Mouse (Mus musculus) myocyte (in vitro differentiated cells): ENCODE results near the gene Prr23a1. TPM values are rescaled to one million over a fixed set of nuclear protein-coding genes. Genes with fewer than 3 reads are reported as not detected.
"Not testable (repeated sequence)": the region's sequence is repeated elsewhere in the genome, so short reads cannot be mapped to it uniquely, and the experiment has no call there.

ENCODE experiments used
- H3K27me3 ChIP-seq: one replicate; pipeline ENCODE4 v1.6.1; 2011; ENCODE audit not compliant: control insufficient read depth, insufficient read depth, insufficient read length
- H3K36me3 ChIP-seq: one replicate; pipeline ENCODE4 v1.6.1; 2011; ENCODE audit not compliant: control insufficient read depth, insufficient read depth
- H3K4me2 ChIP-seq: one replicate; pipeline ENCODE4 v1.6.1; 2011; ENCODE audit warnings: low read depth, control low read depth
- H3K4me3 ChIP-seq: one replicate; pipeline ENCODE4 v1.5.1; 2011; ENCODE audit warnings: mild to moderate bottlenecking, control low read depth, moderate library complexity
- H3K79me2 ChIP-seq: one replicate; pipeline ENCODE4 v1.6.1; 2011; ENCODE audit not compliant: control insufficient read depth, insufficient read depth
- H3ac ChIP-seq: one replicate; pipeline ENCODE4 v1.6.1; 2011; ENCODE audit not compliant: control insufficient read depth, insufficient read length
- CEBPB ChIP-seq: IDR thresholded peaks from 2 replicates; pipeline ENCODE4 v1.6.1; 2011; ENCODE audit warnings: mild to moderate bottlenecking, moderate library complexity; ENCODE audit not compliant: poor library complexity, insufficient read depth, severe bottlenecking
- E2F4 ChIP-seq: IDR thresholded peaks from one replicate; pipeline ENCODE4 v1.6.1; 2011; ENCODE audit warnings: mild to moderate bottlenecking, control low read depth, moderate library complexity; ENCODE audit not compliant: insufficient read depth
- MAX ChIP-seq: IDR thresholded peaks from one replicate; pipeline ENCODE4 v1.6.1; 2011; ENCODE audit warnings: low read depth, mild to moderate bottlenecking, control low read depth
- MYOD1 ChIP-seq, 3 experiments: IDR thresholded peaks; one replicate each; pipeline ENCODE4 v1.6.1; 2011; ENCODE audit warnings: control low read depth in 2 of 3, low read depth in 2 of 3, mild to moderate bottlenecking in 2 of 3, moderate library complexity in 1 of 3; ENCODE audit not compliant: insufficient read length in 2 of 3, control insufficient read depth in 1 of 3
- MYOG ChIP-seq, 3 experiments: IDR thresholded peaks; one replicate each; pipeline ENCODE4 v1.6.1; 2011; ENCODE audit warnings: control low read depth in 2 of 3, low read depth in 2 of 3, mild to moderate bottlenecking in 2 of 3; ENCODE audit not compliant: insufficient read length in 2 of 3, control insufficient read depth in 1 of 3, insufficient read depth in 1 of 3
- POLR2A ChIP-seq: IDR thresholded peaks from one replicate; pipeline ENCODE4 v1.6.1; 2011; ENCODE audit warnings: low read depth, mild to moderate bottlenecking, control low read depth, moderate library complexity; ENCODE audit not compliant: insufficient read length
- POLR2AphosphoS2 ChIP-seq: IDR thresholded peaks from one replicate; pipeline ENCODE4 v1.6.1; 2011; ENCODE audit warnings: low read depth, control low read depth; ENCODE audit not compliant: insufficient read length
- REST ChIP-seq: IDR thresholded peaks from one replicate; pipeline ENCODE4 v1.6.1; 2011; ENCODE audit warnings: mild to moderate bottlenecking, control low read depth, moderate library complexity; ENCODE audit not compliant: insufficient read depth, insufficient read length
- SRF ChIP-seq: IDR thresholded peaks from one replicate; pipeline ENCODE4 v1.6.1; 2011; ENCODE audit warnings: low read depth; ENCODE audit not compliant: control insufficient read depth, insufficient read length
- TCF12 ChIP-seq: IDR thresholded peaks from one replicate; pipeline ENCODE4 v1.6.1; 2011; ENCODE audit warnings: mild to moderate bottlenecking, control low read depth; ENCODE audit not compliant: poor library complexity, insufficient read depth, severe bottlenecking
- TCF3 ChIP-seq: IDR thresholded peaks from one replicate; pipeline ENCODE4 v1.6.1; 2011; ENCODE audit warnings: low read depth, control low read depth; ENCODE audit not compliant: insufficient read length
- USF1 ChIP-seq: IDR thresholded peaks from one replicate; pipeline ENCODE4 v1.6.1; 2011; ENCODE audit warnings: low read depth, mild to moderate bottlenecking, control low read depth, moderate library complexity
- polyA plus RNA-seq: library from polyadenylated mRNA; unstranded; fragments of >200 nt; fragmentation: generic; extraction: Trizol; gene quantifications from one replicate; pipeline ENCODE4 v1.2.1, GENCODE M21; 2012; ENCODE audit warnings: missing spikeins

Prr23a1 gene
- polyA plus RNA-seq, 1 experiment: not detected

GRCm38 (mm10) chr9:98807631-98808030, 34.7 kb upstream of the Prr23a1 start:
- Histone ChIP-seq H3K4me3 (no peak overlapping the region), H3ac (no peak overlapping the region), H3K79me2 (no peaks in the 10 kb centered on the region), H3K4me2 (no peak overlapping the region), H3K36me3 (no peaks in the 10 kb centered on the region), H3K27me3 (no peaks in the 10 kb centered on the region)
- no peak for TF ChIP-seq USF1
- no peak for TF ChIP-seq TCF3
- TF ChIP-seq MYOG (IDR thresholded peaks at IDR 0.05; ENCODE audit: control insufficient read depth in 1 of 3, insufficient read depth in 1 of 3, insufficient read length in 2 of 3, low read depth in 2 of 3): no peak
- no peak for TF ChIP-seq POLR2AphosphoS2
- no peak for TF ChIP-seq MYOD1 (IDR thresholded peaks at IDR 0.05; ENCODE audit: control insufficient read depth in 1 of 3, insufficient read length in 2 of 3, low read depth in 2 of 3)

- not testable (repeated sequence) for H3K27me3 ChIP-seq, H3ac ChIP-seq, H3K36me3 ChIP-seq, H3K4me2 ChIP-seq, H3K79me2 ChIP-seq, H3K4me3 ChIP-seq
These were observed 32.8 kb upstream of the Prr23a1 start for GRCm38 (mm10) chr9:98809526-98809925.

GRCm38 (mm10) chr9:98816066-98816465, 26.2 kb upstream of the Prr23a1 start:
- H3K4me3 ChIP-seq: no peak overlapping the region
- TF ChIP-seq TCF12 (no peak), MYOG (IDR thresholded peaks at IDR 0.05; ENCODE audit: control insufficient read depth in 1 of 3, insufficient read depth in 1 of 3, insufficient read length in 2 of 3, low read depth in 2 of 3) (no peak), POLR2A (no peak), USF1 (no peak), REST (no peak), E2F4 (no peak), CEBPB (no peak), TCF3 (no peak), MYOD1 (IDR thresholded peaks at IDR 0.05; ENCODE audit: control insufficient read depth in 1 of 3, insufficient read length in 2 of 3, low read depth in 2 of 3) (no peak), POLR2AphosphoS2 (no peak), MAX (no peak), SRF (no peak)

GRCm38 (mm10) chr9:98817592-98817991, 24.7 kb upstream of the Prr23a1 start:
- TF ChIP-seq POLR2A: no peak
- no peak for TF ChIP-seq REST
- no peak for TF ChIP-seq USF1
- no peak for TF ChIP-seq SRF
- TF ChIP-seq MYOG (IDR thresholded peaks at IDR 0.05; ENCODE audit: control insufficient read depth in 1 of 3, insufficient read depth in 1 of 3, insufficient read length in 2 of 3, low read depth in 2 of 3): no peak
- TF ChIP-seq MYOD1 (IDR thresholded peaks at IDR 0.05; ENCODE audit: control insufficient read depth in 1 of 3, insufficient read length in 2 of 3, low read depth in 2 of 3): no peak
- TF ChIP-seq TCF3: no peak
- TF ChIP-seq POLR2AphosphoS2: no peak
- no peak for TF ChIP-seq CEBPB
- no peak for TF ChIP-seq MAX
- no peak for TF ChIP-seq E2F4
- no peak for TF ChIP-seq TCF12
- Histone ChIP-seq H3K79me2 (no peaks in the 10 kb centered on the region), H3K4me3 (no peak overlapping the region)

More at GRCm38 (mm10) chr9:98816066-98816465, 26.2 kb upstream of the Prr23a1 start:
- Histone ChIP-seq H3K36me3 (no peaks in the 10 kb centered on the region), H3K4me2 (no peak overlapping the region), H3K27me3 (no peaks in the 10 kb centered on the region), H3ac (no peak overlapping the region), H3K79me2 (no peaks in the 10 kb centered on the region)

GRCm38 (mm10) chr9:98818971-98819370, 23.3 kb upstream of the Prr23a1 start:
- Histone ChIP-seq H3K4me3 (no peak overlapping the region), H3K4me2 (no peak overlapping the region), H3K79me2 (no peaks in the 10 kb centered on the region), H3K36me3 (no peaks in the 10 kb centered on the region), H3K27me3 (no peaks in the 10 kb centered on the region), H3ac (no peak overlapping the region)
- TF ChIP-seq MYOD1 (IDR thresholded peaks at IDR 0.05; ENCODE audit: control insufficient read depth in 1 of 3, insufficient read length in 2 of 3, low read depth in 2 of 3): no peak
- no peak for TF ChIP-seq POLR2A
- TF ChIP-seq POLR2AphosphoS2: no peak
- no peak for TF ChIP-seq USF1
- no peak for TF ChIP-seq CEBPB
- no peak for TF ChIP-seq MAX
- TF ChIP-seq E2F4: no peak
- no peak for TF ChIP-seq REST
- TF ChIP-seq TCF3: no peak
- no peak for TF ChIP-seq MYOG (IDR thresholded peaks at IDR 0.05; ENCODE audit: control insufficient read depth in 1 of 3, insufficient read depth in 1 of 3, insufficient read length in 2 of 3, low read depth in 2 of 3)

More at GRCm38 (mm10) chr9:98817592-98817991, 24.7 kb upstream of the Prr23a1 start:
- H3K27me3 ChIP-seq: no peaks in the 10 kb centered on the region
- no peak overlapping the region for H3K4me2 ChIP-seq
- no peak overlapping the region for H3ac ChIP-seq
- no peaks in the 10 kb centered on the region for H3K36me3 ChIP-seq
